Mouse (Mus musculus) heart, adult 2 months (tissue): ENCODE data around the gene Tsnaxip1. TPM values are rescaled to one million over a fixed set of nuclear protein-coding genes. Genes with fewer than 3 reads are reported as not detected.
A peak's percentile ranks its signal among the peaks of the same experiment; 100 is the strongest.

Experiments
- DNase-seq, 2 experiments: peaks; one replicate each; pipeline ENCODE4 v3.0.0; 2021
- H3K27ac ChIP-seq: fragments of 200-600 bp; 2 replicates; pipeline ENCODE4 v1.8.1; 2022
- H3K27me3 ChIP-seq: fragments of 200-500 bp; 2 replicates; pipeline ENCODE4 v1.6.1; 2012; ENCODE audit warnings: mild to moderate bottlenecking, low read length, inconsistent platforms, mixed read lengths; ENCODE audit not compliant: control insufficient read depth, insufficient read depth
- H3K36me3 ChIP-seq: fragments of 200-500 bp; 2 replicates; pipeline ENCODE4 v1.6.1; 2012; ENCODE audit warnings: low read length, inconsistent platforms; ENCODE audit not compliant: control insufficient read depth, insufficient read depth
- H3K4me1 ChIP-seq: fragments of 200-500 bp; 2 replicates; pipeline ENCODE4 v1.6.1; 2011; ENCODE audit warnings: low read length; ENCODE audit not compliant: control insufficient read depth, insufficient read depth
- H3K4me3 ChIP-seq: fragments of 200-600 bp; 2 replicates; pipeline ENCODE4 v1.8.1; 2022
- H3K79me2 ChIP-seq: fragments of 200-500 bp; replicated peaks from 2 replicates; pipeline ENCODE4 v1.6.1; 2012; ENCODE audit warnings: mild to moderate bottlenecking, inconsistent platforms, low read length, moderate library complexity, mixed read lengths; ENCODE audit not compliant: control insufficient read depth, insufficient read depth
- H3K9ac ChIP-seq: fragments of 200-500 bp; 2 replicates; pipeline ENCODE4 v1.6.1; 2012; ENCODE audit warnings: low read depth, mild to moderate bottlenecking, control low read depth, inconsistent platforms, low read length, mixed read lengths
- CTCF ChIP-seq: fragments of 200-600 bp; IDR thresholded peaks from 2 replicates; pipeline ENCODE4 v1.8.1; 2022; ENCODE audit warnings: antibody characterized with exemption, mild to moderate bottlenecking, moderate library complexity
- EP300 ChIP-seq: fragments of 200-500 bp; IDR thresholded peaks from 2 replicates; pipeline ENCODE4 v1.6.1; 2011; ENCODE audit warnings: low read depth, low read length, control low read depth; ENCODE audit not compliant: insufficient read depth
- POLR2A ChIP-seq: fragments of 200-500 bp; IDR thresholded peaks from 2 replicates; pipeline ENCODE4 v1.6.1; 2011; ENCODE audit warnings: mild to moderate bottlenecking, low read depth, low read length, control low read depth; ENCODE audit not compliant: insufficient read depth
- WGBS: fragments of 180-500 bp; shearing (Covaris S2); methylation state at CpG from one replicate; pipeline ENCODE4 v1.1.7; 2018; 5-methylcytosine and 5-hydroxymethylcytosine counted together
- intact Hi-C: fragments of 180-260 bp; cut with DNase I; formaldehyde crosslinking; loops from one replicate; pipeline ENCODE4 v1.15.1; 2025
- polyA plus RNA-seq: library from polyadenylated mRNA; depleted of rRNA; stranded (reverse); fragments of >200 nt; gene quantifications from 2 replicates; pipeline ENCODE4 v1.2.3, GENCODE M21; 2012
- total RNA-seq, 2 experiments: library from RNA; stranded (reverse); gene quantifications; 2 replicates each; pipeline ENCODE4 v1.2.3; 2021

Tsnaxip1 gene
- total and polyA plus RNA-seq, 3 experiments, result 0.20 TPM; not detected in 2

- Histone ChIP-seq H3K27ac (no peak overlapping the region), H3K4me1 (peaks cover 1% of the 10 kb centered on the region; the same call in 1 of the 2 replicates), H3K36me3 (no peaks in the 10 kb centered on the region), H3K79me2 (no peaks in the 10 kb centered on the region), H3K4me3 (no peak overlapping the region), H3K9ac (no peak overlapping the region), H3K27me3 (no peaks in the 10 kb centered on the region)
- no peak for TF ChIP-seq CTCF
- peak in 1 of 2 experiments; percentile 21 for DNase-seq
- intact Hi-C loops, result no loop called here
- 51% methylated on average over 11 of the region's 11 CpGs for WGBS
Observed at GRCm38 (mm10) chr8:105846678-105847077, 19.1 kb downstream of the Tsnaxip1 start.

GRCm38 (mm10) chr8:105850014-105850413 is 22.5 kb downstream of the Tsnaxip1 start:
- intact Hi-C loops, result loop anchor here (5.0 kb wide), 3 partner anchors 82 to 162 kb away; partner anchors contain the start of genes Ctrl and Ddx28
- Histone ChIP-seq H3K27me3 (no peaks in the 10 kb centered on the region), H3K4me1 (peaks cover 3% of the 10 kb centered on the region; the same call in 1 of the 2 replicates), H3K9ac (no peak overlapping the region), H3K4me3 (no peak overlapping the region), H3K79me2 (no peaks in the 10 kb centered on the region), H3K36me3 (no peaks in the 10 kb centered on the region), H3K27ac (no peak overlapping the region)
- TF ChIP-seq CTCF, result no peak
- no peak for TF ChIP-seq POLR2A
- no peak for TF ChIP-seq EP300
- 40% methylated on average over 4 of the region's 4 CpGs for WGBS
- DNase-seq, result no peak

- WGBS, result 62% methylated on average over 7 of the region's 7 CpGs
- Histone ChIP-seq H3K27ac (no peak overlapping the region), H3K27me3 (no peaks in the 10 kb centered on the region), H3K9ac (no peak overlapping the region), H3K4me1 (peaks cover 3% of the 10 kb centered on the region; the same call in 1 of the 2 replicates), H3K79me2 (no peaks in the 10 kb centered on the region), H3K36me3 (no peaks in the 10 kb centered on the region), H3K4me3 (no peak overlapping the region)
- no peak for DNase-seq
- TF ChIP-seq CTCF, result no peak
- no peak for TF ChIP-seq POLR2A
- TF ChIP-seq EP300, result no peak
- intact Hi-C loops, result loop anchor here (5.0 kb wide), 3 partner anchors 82 to 162 kb away; partner anchors contain the start of genes Ctrl and Ddx28
Observed at GRCm38 (mm10) chr8:105850611-105851010, 23.1 kb downstream of the Tsnaxip1 start.

- Histone ChIP-seq H3K27me3 (no peaks in the 10 kb centered on the region), H3K27ac (peak overlapping the region; percentile 53), H3K79me2 (no peaks in the 10 kb centered on the region), H3K4me1 (peaks cover 9% of the 10 kb centered on the region), H3K4me3 (peak overlapping the region; percentile 82), H3K36me3 (peaks cover 5% of the 10 kb centered on the region), H3K9ac (peak overlapping the region; percentile 77)
- peak; percentile 89 to 92 for DNase-seq
- intact Hi-C loops, result loop anchor here (2.0 to 5.0 kb wide), 4 partner anchors 25 to 161 kb away; partner anchors contain the start of genes Ctrl, Ddx28, Ranbp10 and Tsnaxip1
- under 1% methylated on average over 34 of the region's 34 CpGs for WGBS
- peak; percentile 80 for TF ChIP-seq POLR2A
- no peak for TF ChIP-seq CTCF
Observed at GRCm38 (mm10) chr8:105851651-105852143, 24.2 kb downstream of the Tsnaxip1 start.

GRCm38 (mm10) chr8:105852146-105852729 is 24.7 kb downstream of the Tsnaxip1 start:
- peak overlapping the region; percentile 53 for H3K27ac ChIP-seq
- H3K4me3 ChIP-seq, result peak overlapping the region; percentile 82; the same call in 1 of the 2 replicates
- 72% methylated on average over 12 of the region's 12 CpGs for WGBS
- H3K9ac ChIP-seq, result no peak overlapping the region
- no peaks in the 10 kb centered on the region for H3K27me3 ChIP-seq
- TF ChIP-seq POLR2A (no peak), EP300 (no peak), CTCF (no peak)
- H3K79me2 ChIP-seq, result no peaks in the 10 kb centered on the region
- H3K4me1 ChIP-seq, result peaks cover 9% of the 10 kb centered on the region
- DNase-seq, result no peak
- peaks cover 7% of the 10 kb centered on the region for H3K36me3 ChIP-seq
- intact Hi-C loops, result loop anchor here (2.0 to 5.0 kb wide), 4 partner anchors 25 to 160 kb away; partner anchors contain the start of genes Ctrl, Ddx28, Ranbp10 and Tsnaxip1

- Histone ChIP-seq H3K36me3 (peaks cover 7% of the 10 kb centered on the region), H3K4me1 (peaks cover 9% of the 10 kb centered on the region), H3K27me3 (no peaks in the 10 kb centered on the region), H3K79me2 (no peaks in the 10 kb centered on the region), H3K27ac (peak within 1 kb of the TSS; percentile 53), H3K4me3 (no peak within 1 kb of the TSS), H3K9ac (no peak within 1 kb of the TSS)
- intact Hi-C loops, result loop anchor here (2.0 to 5.0 kb wide), 4 partner anchors 26 to 159 kb away; partner anchors contain the start of genes Ctrl, Ddx28, Ranbp10 and Tsnaxip1
- WGBS, result 87% methylated on average over 3 of the region's 3 CpGs
- no peak for DNase-seq
- TF ChIP-seq POLR2A (no peak), CTCF (no peak), EP300 (no peak)
Observed at GRCm38 (mm10) chr8:105853178-105853577, 25.6 kb downstream of the Tsnaxip1 start, which contains the start of gene Cenpt. Cenpt (minus strand) TSS chr8:105853278.
